Mouse (Mus musculus): ENCODE results near the gene Lpgat1.

- TF ChIP-seq CTCF (IDR thresholded peaks at IDR 0.05; ENCODE audit: low read depth) (no peak), EP300 (IDR thresholded peaks at IDR 0.05; ENCODE audit: low read depth) (no peak)
These were observed 20.2 kb downstream of the Lpgat1 start for GRCm38 (mm10) chr1:191737871-191738270.
